Mouse (Mus musculus) forebrain, embryonic 13.5 days (tissue): ENCODE measurements at regions not wholly inside any gene's neighbourhood (a gene's known extent, or its start where the extent isn't known, plus 50 kb on each side); places are given as distances from the start of the nearest gene placed in this dataset.
A peak's percentile ranks its signal among the peaks of the same experiment; 100 is the strongest.

Experiments
- ATAC-seq: fragments of 200-750 bp; cut with Nextera tagmentation; 2 replicates; pipeline ENCODE4 v1.8.0; 2017
- H3K27ac ChIP-seq: fragments of 300-500 bp; sonication (generic); 2 replicates; pipeline ENCODE4 v1.5.1; 2015; ENCODE audit warnings: inconsistent platforms, mild to moderate bottlenecking, moderate library complexity
- H3K27me3 ChIP-seq: fragments of 300-500 bp; sonication (generic); 2 replicates; pipeline ENCODE4 v1.6.1; 2015; ENCODE audit warnings: mild to moderate bottlenecking, inconsistent platforms
- H3K36me3 ChIP-seq: fragments of 300-500 bp; sonication (generic); 2 replicates; pipeline ENCODE4 v1.6.1; 2015; ENCODE audit warnings: mild to moderate bottlenecking, inconsistent platforms; ENCODE audit not compliant: poor library complexity, severe bottlenecking
- H3K4me1 ChIP-seq: fragments of 300-500 bp; sonication (generic); 2 replicates; pipeline ENCODE4 v1.6.1; 2015; ENCODE audit warnings: inconsistent platforms
- H3K4me2 ChIP-seq: fragments of 300-500 bp; sonication (generic); 2 replicates; pipeline ENCODE4 v1.6.1; 2015; ENCODE audit warnings: inconsistent platforms, mild to moderate bottlenecking, moderate library complexity
- H3K4me3 ChIP-seq: fragments of 300-500 bp; sonication (generic); 2 replicates; pipeline ENCODE4 v1.5.1; 2015; ENCODE audit warnings: mild to moderate bottlenecking, inconsistent platforms
- H3K9ac ChIP-seq: fragments of 300-500 bp; sonication (generic); 2 replicates; pipeline ENCODE4 v1.6.1; 2015; ENCODE audit warnings: mild to moderate bottlenecking, inconsistent platforms
- H3K9me3 ChIP-seq: fragments of 300-500 bp; sonication (generic); replicated peaks from 2 replicates; pipeline ENCODE4 v1.6.1; 2016; ENCODE audit warnings: inconsistent platforms
- WGBS: fragments of 180-500 bp; shearing (Covaris S2); methylation state at CpG from one replicate; pipeline ENCODE4 v1.1.7; 2015; 5-methylcytosine and 5-hydroxymethylcytosine counted together

DNA sequence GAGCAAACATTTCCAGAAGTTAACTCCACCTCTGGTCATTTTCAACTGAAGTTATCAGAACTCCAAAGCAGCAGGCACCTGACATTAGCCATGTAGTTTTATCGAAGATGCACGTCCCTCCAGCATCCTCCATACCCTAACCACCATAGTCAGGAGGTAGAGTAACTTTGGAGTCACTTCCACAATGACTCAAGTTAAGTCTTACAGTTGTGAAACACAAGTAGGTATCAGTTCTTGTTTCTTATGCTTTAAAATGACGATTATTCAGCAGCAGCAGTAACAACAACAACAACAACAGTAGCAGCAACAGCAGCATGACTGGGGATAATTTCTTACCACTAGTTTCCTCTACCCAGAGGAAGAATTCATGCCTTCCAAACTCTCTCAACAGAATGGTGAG lies 51.3 kb upstream of the Tank start:
- H3K27ac ChIP-seq = no peak overlapping the region
- no peak for ATAC-seq
- H3K9me3 ChIP-seq = no peaks in the 10 kb centered on the region
- H3K36me3 ChIP-seq = no peaks in the 10 kb centered on the region
- no peak overlapping the region for H3K4me3 ChIP-seq
- no peak overlapping the region for H3K9ac ChIP-seq
- WGBS = 90% methylated on average over 3 of the region's 3 CpGs
- no peaks in the 10 kb centered on the region for H3K27me3 ChIP-seq
- H3K4me1 ChIP-seq = no peaks in the 10 kb centered on the region
- no peak overlapping the region for H3K4me2 ChIP-seq

DNA sequence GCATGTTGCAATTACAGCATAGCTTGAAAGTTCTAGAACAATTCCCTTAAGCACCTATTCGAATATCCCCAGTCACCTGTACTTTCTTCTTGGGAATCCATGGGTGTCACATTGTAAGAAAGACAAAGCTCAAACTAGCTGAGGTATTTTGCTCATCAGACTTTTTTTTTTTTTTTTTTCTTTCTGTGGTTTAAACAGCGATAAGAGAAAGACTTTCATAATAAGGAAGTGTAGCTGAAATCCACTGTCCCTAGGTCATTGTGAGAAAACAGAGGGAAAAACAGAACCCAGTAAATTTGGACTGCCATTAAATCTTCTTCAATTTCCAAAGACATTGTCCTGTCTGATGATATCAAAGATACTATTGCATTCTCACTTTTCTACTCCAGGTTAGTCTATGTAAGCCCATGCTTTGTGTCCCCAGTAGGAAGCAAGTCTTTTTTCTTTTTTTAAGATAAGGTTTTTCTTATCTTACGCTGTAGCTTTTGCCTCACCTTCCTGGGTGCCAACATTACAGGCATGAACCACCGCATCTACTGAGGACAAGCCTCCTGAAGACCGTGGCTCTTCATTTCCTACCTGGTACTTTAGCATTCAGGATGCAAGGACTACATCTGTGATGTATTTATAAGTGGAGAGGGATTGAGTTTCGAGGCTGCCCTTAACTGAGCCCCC lies 54.2 kb upstream of the Tank start:
- WGBS = 88% methylated on average over 6 of the region's 6 CpGs
- Histone ChIP-seq H3K36me3 (no peaks in the 10 kb centered on the region), H3K4me1 (no peaks in the 10 kb centered on the region), H3K4me3 (no peak overlapping the region), H3K27ac (no peak overlapping the region), H3K4me2 (no peak overlapping the region), H3K9me3 (no peaks in the 10 kb centered on the region), H3K27me3 (no peaks in the 10 kb centered on the region), H3K9ac (no peak overlapping the region)
- ATAC-seq = no peak

DNA sequence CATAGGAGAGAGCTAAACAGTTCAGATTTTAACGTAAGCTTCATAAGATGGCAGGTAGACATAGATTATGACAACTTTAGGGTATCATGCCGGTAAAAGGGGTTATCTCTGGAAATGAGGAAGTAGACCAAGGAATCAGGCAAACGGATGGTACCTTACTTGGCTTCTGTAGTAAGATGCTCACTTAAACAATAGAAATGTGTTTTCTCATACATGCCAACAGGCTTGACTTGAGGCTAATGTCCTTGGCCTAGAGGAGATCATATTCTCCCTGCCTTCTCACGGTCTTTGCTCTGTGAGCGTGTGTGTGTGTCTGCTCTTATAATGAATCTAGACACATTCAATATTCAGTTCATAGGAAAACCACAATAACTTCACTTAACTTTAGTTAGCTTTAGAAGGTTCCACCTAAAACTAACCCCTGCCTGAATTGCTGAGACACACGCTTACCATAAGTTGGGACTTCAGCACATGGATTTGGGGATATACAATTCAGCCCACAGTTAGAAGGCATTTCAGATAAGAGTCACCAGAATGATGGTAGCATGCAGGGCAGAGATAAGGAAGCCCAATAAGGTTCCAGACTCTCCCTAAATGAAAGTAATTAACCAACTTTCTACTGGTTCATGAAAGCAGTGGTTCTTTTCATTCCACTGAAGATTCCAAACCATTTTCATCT lies 63.8 kb upstream of the Tank start:
- H3K4me3 ChIP-seq = no peak overlapping the region
- ATAC-seq = no peak
- WGBS = 98% methylated on average over 6 of the region's 6 CpGs
- H3K9ac ChIP-seq = no peak overlapping the region
- H3K27ac ChIP-seq = no peak overlapping the region
- no peaks in the 10 kb centered on the region for H3K27me3 ChIP-seq
- no peaks in the 10 kb centered on the region for H3K36me3 ChIP-seq
- H3K4me2 ChIP-seq = no peak overlapping the region
- H3K9me3 ChIP-seq = no peaks in the 10 kb centered on the region
- 0 out of 2 replicates have a peak, but pooled peaks cover 5% of the 10 kb centered on the region for H3K4me1 ChIP-seq

DNA sequence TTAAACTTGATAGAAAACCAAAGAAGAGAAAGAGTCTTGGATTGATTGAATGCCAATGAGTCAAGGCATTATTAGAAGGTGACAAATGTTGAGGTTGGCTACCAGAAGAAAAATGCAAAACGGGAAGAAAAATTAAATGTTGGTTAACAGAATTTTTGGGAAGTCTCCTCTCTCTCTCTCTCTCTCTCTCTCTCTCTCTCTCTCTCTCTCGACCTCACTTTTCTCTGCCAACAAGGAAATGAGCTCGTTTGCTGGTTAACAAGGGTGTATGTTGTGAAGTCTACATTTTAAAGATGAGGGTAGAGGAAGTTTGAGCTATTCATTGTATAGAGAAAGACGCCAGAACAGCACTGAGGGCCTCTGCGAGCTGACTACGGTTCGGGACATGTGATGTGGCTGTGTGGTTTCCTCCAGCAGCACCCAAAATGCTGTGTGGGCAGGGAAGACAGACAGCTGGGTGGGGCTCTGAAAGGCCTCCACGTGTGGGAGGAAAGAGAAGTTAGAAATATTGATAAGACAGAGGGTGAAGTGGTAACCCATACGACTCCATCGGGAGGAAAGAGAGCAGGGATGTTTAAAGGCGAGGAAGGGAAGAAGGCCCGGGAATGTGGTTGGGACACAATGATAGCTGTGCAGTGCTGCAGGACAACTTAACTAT lies 64.5 kb upstream of the Tank start:
- no peak overlapping the region for H3K4me3 ChIP-seq
- no peak overlapping the region for H3K27ac ChIP-seq
- H3K9me3 ChIP-seq = no peaks in the 10 kb centered on the region
- no peak overlapping the region for H3K9ac ChIP-seq
- no peaks in the 10 kb centered on the region for H3K27me3 ChIP-seq
- no peak for ATAC-seq
- no peak overlapping the region for H3K4me2 ChIP-seq
- H3K4me1 ChIP-seq = 0 out of 2 replicates have a peak, but pooled peaks cover 5% of the 10 kb centered on the region
- WGBS = 80% methylated on average over 12 of the region's 12 CpGs
- H3K36me3 ChIP-seq = no peaks in the 10 kb centered on the region

DNA sequence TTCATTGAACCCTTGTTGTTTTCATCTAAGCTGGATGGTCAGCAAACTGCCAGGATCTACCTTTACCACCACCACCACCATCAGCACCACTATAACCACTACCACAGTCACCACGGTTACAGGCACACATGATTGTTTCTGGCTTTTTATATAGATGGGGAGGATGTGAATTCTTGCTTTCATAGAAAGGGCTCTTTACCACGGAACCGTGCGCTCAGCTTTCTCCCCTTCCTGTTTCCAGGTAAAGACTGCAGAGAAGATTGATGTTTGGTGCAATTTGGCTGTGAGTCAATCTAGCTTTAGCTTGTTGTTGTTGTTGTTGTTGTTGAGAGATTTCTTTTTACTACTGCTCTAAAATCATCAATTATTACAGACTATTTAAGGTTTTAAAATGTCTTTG lies 74.8 kb upstream of the Tank start:
- Histone ChIP-seq H3K27me3 (no peaks in the 10 kb centered on the region), H3K4me1 (no peaks in the 10 kb centered on the region), H3K4me3 (no peak overlapping the region), H3K9ac (no peak overlapping the region), H3K36me3 (no peaks in the 10 kb centered on the region), H3K4me2 (no peak overlapping the region), H3K27ac (no peak overlapping the region), H3K9me3 (no peaks in the 10 kb centered on the region)
- no peak for ATAC-seq
- WGBS = 93% methylated on average over 4 of the region's 4 CpGs

DNA sequence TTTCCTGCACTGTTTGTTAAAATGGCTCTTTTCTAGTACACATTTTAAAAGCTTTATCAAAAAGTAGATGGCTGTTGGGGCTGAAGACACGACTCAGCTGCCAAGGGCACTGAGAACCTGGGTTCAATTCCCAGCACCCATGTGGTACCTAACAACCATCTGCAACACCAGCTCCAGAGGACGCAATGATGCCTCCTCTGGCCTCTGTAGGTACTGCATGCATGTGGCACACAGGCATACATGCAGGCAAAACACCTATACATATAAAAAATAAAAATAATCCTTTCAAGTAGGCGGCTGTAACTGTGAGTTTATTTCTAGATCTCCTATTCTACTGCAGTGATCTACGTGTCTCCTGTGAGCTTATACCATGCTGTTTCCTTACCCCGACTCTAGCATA lies 76.5 kb upstream of the Tank start:
- Histone ChIP-seq H3K4me3 (no peak overlapping the region), H3K4me2 (no peak overlapping the region), H3K27me3 (no peaks in the 10 kb centered on the region), H3K4me1 (no peaks in the 10 kb centered on the region), H3K9ac (no peak overlapping the region), H3K27ac (no peak overlapping the region), H3K36me3 (no peaks in the 10 kb centered on the region), H3K9me3 (no peaks in the 10 kb centered on the region)
- WGBS = 88% methylated on average over 5 of the region's 5 CpGs
- no peak for ATAC-seq

DNA sequence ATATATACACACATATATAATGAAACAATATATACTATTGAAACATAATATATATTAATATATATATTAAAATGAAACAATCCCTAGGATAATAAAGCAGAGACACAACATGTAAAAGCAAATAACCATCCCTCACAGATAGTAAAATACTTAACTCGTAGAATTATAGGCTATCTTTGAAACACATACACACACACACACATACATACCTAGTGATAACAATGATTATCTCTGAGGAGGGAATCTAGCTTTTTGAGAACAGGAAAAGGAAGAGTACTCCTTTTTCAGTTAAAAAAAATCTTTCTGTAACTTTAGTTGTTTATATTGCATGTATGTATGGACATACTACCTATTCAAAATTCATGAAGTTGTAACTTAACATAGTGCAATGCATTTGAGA lies 79.1 kb upstream of the Tank start:
- no peak overlapping the region for H3K27ac ChIP-seq
- WGBS = 87% methylated on average over 1 of the region's 1 CpGs
- no peaks in the 10 kb centered on the region for H3K27me3 ChIP-seq

DNA sequence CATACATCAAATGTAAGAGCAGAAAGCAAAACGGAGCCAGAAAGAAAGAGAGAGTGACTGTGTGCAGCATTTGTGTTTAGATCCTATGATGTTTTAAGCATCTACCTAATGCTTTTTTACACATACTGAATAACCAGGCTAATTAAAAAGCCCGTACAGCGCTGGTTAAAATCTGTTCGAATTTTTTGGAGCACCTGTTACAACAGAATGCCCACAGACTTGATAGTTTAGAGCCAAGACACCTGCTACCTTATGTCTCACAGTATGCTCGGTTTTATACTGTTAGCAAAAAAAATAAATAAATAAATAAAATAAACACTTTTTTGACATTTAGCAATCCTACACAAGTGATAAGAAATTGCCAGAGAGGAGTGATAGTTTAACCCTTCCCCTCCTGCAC lies 80.5 kb upstream of the Tank start:
- Histone ChIP-seq H3K9ac (no peak overlapping the region), H3K4me3 (no peak overlapping the region), H3K27me3 (no peaks in the 10 kb centered on the region), H3K4me2 (no peak overlapping the region), H3K4me1 (no peaks in the 10 kb centered on the region), H3K9me3 (no peaks in the 10 kb centered on the region), H3K36me3 (no peaks in the 10 kb centered on the region), H3K27ac (no peak overlapping the region)
- peak; percentile 67; the same call in 1 of the 2 replicates for ATAC-seq
- 71% methylated on average over 5 of the region's 5 CpGs for WGBS

More for the DNA sequence above, 79.1 kb upstream of the Tank start:
- Histone ChIP-seq H3K4me3 (no peak overlapping the region), H3K9ac (no peak overlapping the region), H3K4me2 (no peak overlapping the region), H3K36me3 (no peaks in the 10 kb centered on the region), H3K4me1 (no peaks in the 10 kb centered on the region), H3K9me3 (no peaks in the 10 kb centered on the region)
- ATAC-seq = no peak

DNA sequence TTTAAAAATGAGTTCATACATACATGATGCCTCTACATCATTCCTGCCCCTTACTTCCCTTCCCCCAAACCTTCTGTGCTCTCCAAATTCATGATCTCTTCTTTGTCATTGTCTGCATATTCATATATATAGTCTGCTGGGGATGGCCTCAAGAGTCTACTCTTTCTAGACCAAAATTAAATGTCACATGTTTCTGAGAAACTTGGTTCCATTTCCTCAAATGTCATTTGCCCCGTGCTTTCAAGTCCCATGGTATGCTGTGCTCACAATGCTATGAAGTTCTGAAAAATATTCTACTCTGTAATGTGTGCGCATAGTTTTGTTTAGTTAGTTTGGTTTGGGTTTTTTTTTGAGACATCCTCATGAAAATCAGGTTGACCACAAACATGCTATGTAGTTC lies 81.4 kb upstream of the Tank start:
- Histone ChIP-seq H3K36me3 (no peaks in the 10 kb centered on the region), H3K4me3 (no peak overlapping the region), H3K4me1 (no peaks in the 10 kb centered on the region), H3K9ac (no peak overlapping the region), H3K27ac (no peak overlapping the region), H3K4me2 (no peak overlapping the region), H3K27me3 (no peaks in the 10 kb centered on the region), H3K9me3 (no peaks in the 10 kb centered on the region)
- no peak for ATAC-seq
- 88% methylated on average over 2 of the region's 2 CpGs for WGBS

DNA sequence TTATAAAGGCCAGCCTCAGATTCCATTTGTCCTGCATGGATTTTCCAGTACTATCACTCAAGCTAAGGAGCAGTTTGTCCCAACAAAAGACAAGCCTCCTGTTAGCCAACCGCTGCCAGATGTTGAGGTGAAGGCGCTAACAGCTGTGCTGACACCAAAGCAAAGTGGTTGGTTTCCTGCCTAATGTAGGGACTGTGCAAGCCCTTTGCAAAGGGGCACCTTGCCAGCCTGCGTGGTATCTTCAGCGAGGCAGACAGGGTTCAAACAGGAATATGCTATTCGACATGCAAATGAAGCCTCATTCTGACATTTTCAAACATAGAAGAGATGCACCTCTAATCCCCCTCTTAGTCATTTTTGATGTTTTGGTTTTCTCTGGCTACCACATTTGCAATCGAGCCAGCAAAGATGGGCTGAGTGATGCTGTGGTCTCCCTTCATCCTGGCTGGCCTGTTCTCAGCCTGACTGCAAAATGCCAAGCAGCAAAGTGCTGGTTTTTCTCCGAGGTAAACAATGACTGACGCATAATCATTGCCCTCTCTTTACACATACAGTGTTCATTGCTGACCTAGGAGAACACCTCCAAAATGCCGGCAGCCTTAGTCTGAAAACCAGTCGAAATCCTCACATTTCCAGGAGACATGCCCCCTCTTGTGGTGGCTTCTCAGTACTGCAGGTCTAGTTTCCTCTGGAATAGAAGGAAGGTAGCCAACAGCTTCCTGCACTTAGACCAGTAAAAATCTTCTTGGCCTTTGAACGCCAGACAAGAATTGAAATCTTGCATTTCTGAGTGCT lies 84.3 kb upstream of the Tank start:
- Histone ChIP-seq H3K4me3 (no peak overlapping the region), H3K36me3 (no peaks in the 10 kb centered on the region), H3K27me3 (no peaks in the 10 kb centered on the region), H3K4me2 (peak overlapping the region; percentile 39; the same call in 1 of the 2 replicates), H3K27ac (no peak overlapping the region), H3K9me3 (no peaks in the 10 kb centered on the region), H3K4me1 (no peaks in the 10 kb centered on the region), H3K9ac (no peak overlapping the region)
- WGBS = 47% methylated on average over 11 of the region's 11 CpGs
- peak; percentile 48 for ATAC-seq

DNA sequence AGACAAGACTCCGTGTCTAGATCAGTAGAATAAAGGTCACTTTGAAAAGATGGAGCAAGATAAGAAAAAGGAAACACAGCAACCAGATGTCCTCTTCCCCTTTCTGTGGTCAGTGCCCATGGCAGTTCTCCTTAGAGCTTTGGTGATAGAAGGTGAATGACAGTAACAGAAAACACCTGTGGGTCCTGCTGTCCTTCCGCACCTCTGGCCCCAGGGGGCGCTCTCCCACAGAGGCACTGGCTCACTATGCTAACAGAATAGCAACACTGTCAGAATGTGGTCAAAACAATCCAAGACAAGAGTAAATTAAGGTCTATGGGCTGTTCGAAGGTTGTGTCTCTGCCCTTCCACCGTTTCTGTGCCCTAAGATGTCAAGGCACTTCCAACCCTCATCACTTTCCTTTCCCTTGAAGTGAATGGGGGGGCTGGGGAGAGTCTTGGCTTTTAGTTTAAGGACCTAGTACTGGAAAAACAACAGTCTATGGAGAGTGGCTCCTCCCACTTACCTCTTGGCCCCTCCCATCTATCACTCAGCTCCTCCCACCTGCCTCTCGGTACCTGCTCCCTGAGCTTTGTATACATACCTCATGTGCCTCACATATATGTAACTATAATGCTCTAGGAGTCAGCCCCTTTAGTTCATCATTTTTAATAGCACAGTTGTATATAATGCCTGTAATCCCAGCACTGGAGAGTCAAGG lies 86.2 kb upstream of the Tank start:
- Histone ChIP-seq H3K36me3 (no peaks in the 10 kb centered on the region), H3K4me1 (no peaks in the 10 kb centered on the region), H3K4me2 (no peak overlapping the region), H3K4me3 (no peak overlapping the region), H3K27me3 (no peaks in the 10 kb centered on the region), H3K27ac (no peak overlapping the region), H3K9ac (no peak overlapping the region), H3K9me3 (no peaks in the 10 kb centered on the region)
- no peak for ATAC-seq
- 68% methylated on average over 6 of the region's 6 CpGs for WGBS
